Mouse (Mus musculus): ENCODE measurements around the gene Fggy.

GRCm38 (mm10) chr4:95917703-95918102 is 360.4 kb downstream of the Fggy start:
- no peak for TF ChIP-seq GATA1 (IDR thresholded peaks at IDR 0.05; ENCODE audit: low read length)
- TF ChIP-seq TAL1 (IDR thresholded peaks at IDR 0.05; ENCODE audit: low read length) = no peak

All from erythroblast, embryonic 14.5 days (primary cell).